Mouse (Mus musculus): ENCODE data around the gene Dolpp1.

DNA sequence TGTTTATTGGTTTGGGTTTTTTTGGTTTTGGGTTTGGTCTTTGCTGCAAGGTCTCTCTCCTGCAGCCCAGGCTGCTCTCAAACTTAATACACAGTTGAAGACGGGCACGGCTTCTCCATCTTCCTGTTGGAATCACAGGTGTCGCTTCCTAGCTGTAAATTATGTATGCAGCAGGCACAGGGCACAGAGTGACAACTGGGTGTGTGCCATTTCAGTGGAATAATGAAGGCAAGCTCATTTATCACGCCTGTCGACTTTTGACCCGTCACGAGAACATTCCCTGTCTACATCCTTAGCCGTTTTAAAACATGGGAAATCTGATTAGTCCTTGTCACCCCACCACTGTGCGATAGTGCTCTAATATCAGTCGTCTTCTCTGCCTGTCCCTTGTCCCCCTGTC lies 31.4 kb upstream of the Dolpp1 start:
- no peak for TF ChIP-seq POLR2A (IDR thresholded peaks at IDR 0.05; ENCODE audit: insufficient read depth, low read depth, low read length)
- no peak for TF ChIP-seq CTCF (IDR thresholded peaks at IDR 0.05)

Measured in heart, adult 2 months (tissue).